Mouse (Mus musculus) ES-Bruce4 (cell line): Measurements from ENCODE around the gene Urgcp. TPM values are rescaled to one million over a fixed set of nuclear protein-coding genes. Genes with fewer than 3 reads are reported as not detected.

Experiments
- H3K27ac ChIP-seq: 2 replicates; pipeline ENCODE4 v1.5.1; 2012; ENCODE audit warnings: low read length, inconsistent platforms; ENCODE audit not compliant: insufficient read depth
- H3K27me3 ChIP-seq: 2 replicates; pipeline ENCODE4 v1.6.1; 2012; ENCODE audit warnings: mild to moderate bottlenecking, low read length, inconsistent platforms; ENCODE audit not compliant: control insufficient read depth, poor library complexity, insufficient read depth, severe bottlenecking
- H3K36me3 ChIP-seq: 2 replicates; pipeline ENCODE4 v1.6.1; 2012; ENCODE audit warnings: inconsistent platforms, mild to moderate bottlenecking, low read length, moderate library complexity; ENCODE audit not compliant: control insufficient read depth, poor library complexity, insufficient read depth, severe bottlenecking
- H3K4me1 ChIP-seq: one replicate; pipeline ENCODE4 v1.8.1; 2011; ENCODE audit warnings: low read length; ENCODE audit not compliant: control insufficient read depth, insufficient read depth
- H3K4me3 ChIP-seq: 2 replicates; pipeline ENCODE4 v1.5.1; 2011; ENCODE audit warnings: low read depth, mild to moderate bottlenecking, low read length
- H3K9ac ChIP-seq: 2 replicates; pipeline ENCODE4 v1.6.1; 2012; ENCODE audit warnings: low read depth, mild to moderate bottlenecking, inconsistent platforms; ENCODE audit not compliant: poor library complexity, severe bottlenecking
- H3K9me3 ChIP-seq: replicated peaks from 2 replicates; pipeline ENCODE4 v1.6.1; 2012; ENCODE audit warnings: mild to moderate bottlenecking, low read length, inconsistent platforms; ENCODE audit not compliant: control insufficient read depth, poor library complexity, insufficient read depth, severe bottlenecking
- CTCF ChIP-seq: IDR thresholded peaks from one replicate; pipeline ENCODE4 v1.8.1; 2011; ENCODE audit warnings: low read depth, low read length
- EP300 ChIP-seq: IDR thresholded peaks from 2 replicates; pipeline ENCODE4 v1.6.1; 2011; ENCODE audit warnings: low read depth, low read length; ENCODE audit not compliant: insufficient read depth
- POLR2A ChIP-seq: IDR thresholded peaks from one replicate; pipeline ENCODE4 v1.8.1; 2011; ENCODE audit warnings: low read length; ENCODE audit not compliant: insufficient read depth
- polyA plus RNA-seq: library from polyadenylated mRNA; stranded (reverse); fragments of >200 nt; gene quantifications from 2 replicates; pipeline ENCODE4 v1.2.4, GENCODE M21; 2011; ENCODE audit warnings: low read depth; ENCODE audit not compliant: missing spikeins, insufficient read depth, insufficient read length

The Urgcp gene
- polyA plus RNA-seq, 1 experiment: 10.6 TPM

- H3K9ac ChIP-seq: peak within 1 kb of the TSS; percentile 15; the same call in 1 of the 2 replicates
- no peaks in the 10 kb centered on the region for H3K36me3 ChIP-seq
- peak within 1 kb of the TSS; percentile 6; the same call in 1 of the 2 replicates for H3K4me3 ChIP-seq
- H3K27ac ChIP-seq: no peak within 1 kb of the TSS
- no peaks in the 10 kb centered on the region for H3K9me3 ChIP-seq
- no peaks in the 10 kb centered on the region for H3K27me3 ChIP-seq
- H3K4me1 ChIP-seq: peaks cover 5% of the 10 kb centered on the region
- TF ChIP-seq CTCF (no peak), EP300 (no peak), POLR2A (no peak)
Measured at GRCm38 (mm10) chr11:5715630-5716105, 46.5 kb downstream of the Urgcp start, which contains the start of gene Mrps24. Gene Mrps24, minus strand, starts transcription at chr11:5715680.

DNA sequence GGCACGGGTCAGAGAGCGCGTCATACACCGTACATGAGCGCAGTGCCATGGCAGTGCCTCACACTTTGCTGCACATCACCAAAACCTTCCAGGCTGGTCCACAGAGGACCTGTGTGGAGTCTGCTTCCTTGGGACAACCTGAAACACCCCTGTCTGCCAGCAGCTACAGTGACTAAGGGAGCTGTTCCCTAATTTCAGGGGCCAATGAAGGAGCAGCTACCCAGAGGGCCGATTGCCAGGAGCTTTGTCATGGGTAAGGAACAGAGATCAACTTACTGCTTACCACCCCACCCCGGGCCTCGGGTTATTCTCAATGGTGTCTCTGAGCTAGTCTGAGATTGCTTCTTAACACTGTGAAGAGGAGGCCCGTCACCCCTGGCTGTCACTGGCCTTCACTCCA lies 47.0 kb downstream of the Urgcp start:
- H3K4me3 ChIP-seq: no peak overlapping the region

GRCm38 (mm10) chr11:5707530-5708353 lies 54.4 kb downstream of the Urgcp start:
- H3K4me1 ChIP-seq: peaks cover 1% of the 10 kb centered on the region
- peak overlapping the region; percentile 93 for H3K9ac ChIP-seq
- peaks cover 18% of the 10 kb centered on the region for H3K36me3 ChIP-seq
- H3K27ac ChIP-seq: no peak overlapping the region
- TF ChIP-seq POLR2A: no peak
- no peak for TF ChIP-seq CTCF
- TF ChIP-seq EP300: no peak
- H3K27me3 ChIP-seq: no peaks in the 10 kb centered on the region
- H3K9me3 ChIP-seq: no peaks in the 10 kb centered on the region
- peak overlapping the region; percentile 93 for H3K4me3 ChIP-seq

More for the DNA sequence above, 47.0 kb downstream of the Urgcp start:
- Histone ChIP-seq H3K36me3 (no peaks in the 10 kb centered on the region), H3K4me1 (peaks cover 5% of the 10 kb centered on the region), H3K9ac (no peak overlapping the region), H3K27me3 (no peaks in the 10 kb centered on the region), H3K27ac (no peak overlapping the region), H3K9me3 (no peaks in the 10 kb centered on the region)
- TF ChIP-seq POLR2A: no peak
- TF ChIP-seq CTCF: no peak
- TF ChIP-seq EP300: no peak

- TF ChIP-seq CTCF (no peak), POLR2A (no peak), EP300 (no peak)
- Histone ChIP-seq H3K4me1 (peaks cover 1% of the 10 kb centered on the region), H3K36me3 (peaks cover 18% of the 10 kb centered on the region), H3K27me3 (no peaks in the 10 kb centered on the region), H3K4me3 (peak overlapping the region; percentile 93), H3K9me3 (no peaks in the 10 kb centered on the region), H3K9ac (peak overlapping the region; percentile 93), H3K27ac (no peak overlapping the region)
Measured at GRCm38 (mm10) chr11:5706874-5707529, 55.2 kb downstream of the Urgcp start.

DNA sequence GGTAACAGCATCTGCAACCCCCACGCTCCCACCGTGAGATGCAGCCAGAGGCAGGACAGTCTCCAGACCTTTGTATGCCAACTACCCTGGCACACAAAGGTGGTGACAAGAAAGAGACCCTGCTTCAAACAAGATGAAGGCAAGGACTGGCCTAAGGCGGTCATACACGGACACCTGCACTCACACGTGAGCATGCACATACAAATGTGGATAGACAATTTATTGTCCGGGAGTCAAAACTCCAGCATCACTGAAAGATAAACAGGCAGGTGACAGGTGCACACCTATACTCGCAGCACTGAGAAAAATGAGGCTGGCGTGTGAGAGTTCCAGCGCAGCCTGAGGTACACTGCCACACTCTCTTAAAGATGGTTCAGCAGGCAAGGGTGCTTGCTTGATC lies 56.2 kb downstream of the Urgcp start:
- TF ChIP-seq EP300: no peak
- no peak for TF ChIP-seq CTCF
- no peak overlapping the region for H3K27ac ChIP-seq
- H3K4me1 ChIP-seq: peaks cover 1% of the 10 kb centered on the region
- no peaks in the 10 kb centered on the region for H3K27me3 ChIP-seq
- peak overlapping the region; percentile 54 for H3K4me3 ChIP-seq
- peak overlapping the region; percentile 93; the same call in 1 of the 2 replicates for H3K9ac ChIP-seq
- peaks cover 18% of the 10 kb centered on the region for H3K36me3 ChIP-seq
- H3K9me3 ChIP-seq: no peaks in the 10 kb centered on the region

GRCm38 (mm10) chr11:5703341-5703740 lies 58.8 kb downstream of the Urgcp start:
- no peaks in the 10 kb centered on the region for H3K27me3 ChIP-seq
- H3K4me3 ChIP-seq: no peak overlapping the region
- H3K9ac ChIP-seq: 0 out of 2 replicates have a peak overlapping the region, but pooled peaks have one; percentile 13
- H3K27ac ChIP-seq: peak overlapping the region; percentile 97
- no peaks in the 10 kb centered on the region for H3K9me3 ChIP-seq
- H3K36me3 ChIP-seq: peaks cover 18% of the 10 kb centered on the region
- H3K4me1 ChIP-seq: peaks cover 1% of the 10 kb centered on the region
- no peak for TF ChIP-seq CTCF
- no peak for TF ChIP-seq EP300
- no peak for TF ChIP-seq POLR2A
